Mouse (Mus musculus) thymus, adult 2 months (tissue): ENCODE data around the gene Jup.

ENCODE experiments used
- CTCF ChIP-seq: fragments of 200-500 bp; IDR thresholded peaks from 2 replicates; pipeline ENCODE4 v1.5.1; 2012; ENCODE audit warnings: mild to moderate bottlenecking, control low read depth, low read length, moderate library complexity, borderline replicate concordance; ENCODE audit not compliant: control insufficient read depth, poor library complexity, insufficient read depth; ENCODE audit errors: extremely low read depth
- POLR2A ChIP-seq: fragments of 200-500 bp; IDR thresholded peaks from 2 replicates; pipeline ENCODE4 v1.6.1; 2012; ENCODE audit warnings: mild to moderate bottlenecking, low read length, control low read depth, moderate library complexity; ENCODE audit not compliant: control insufficient read depth, poor library complexity, insufficient read depth; ENCODE audit errors: extremely low read depth

- TF ChIP-seq CTCF (no peak), POLR2A (no peak)
Measured at GRCm38 (mm10) chr11:100371981-100372558, 25.5 kb downstream of the Jup start.
